Mouse (Mus musculus) bone marrow, adult 2 months (tissue): ENCODE data around the gene Inf2. TPM values are rescaled to one million over a fixed set of nuclear protein-coding genes. Genes with fewer than 3 reads are reported as not detected.

ENCODE experiments used
- H3K27ac ChIP-seq: fragments of 200-500 bp; 2 replicates; pipeline ENCODE4 v1.5.1; 2012; ENCODE audit warnings: low read depth, mild to moderate bottlenecking, control low read depth, inconsistent platforms, low read length; ENCODE audit not compliant: control insufficient read depth, poor library complexity, insufficient read depth
- H3K4me1 ChIP-seq: fragments of 200-500 bp; 2 replicates; pipeline ENCODE4 v1.6.1; 2011; ENCODE audit warnings: low read length; ENCODE audit not compliant: control insufficient read depth, insufficient read depth
- H3K4me3 ChIP-seq: fragments of 200-500 bp; replicated peaks from 2 replicates; pipeline ENCODE3; 2011; ENCODE audit warnings: mild to moderate bottlenecking, low read depth, low read length, control low read depth; ENCODE audit not compliant: control insufficient read depth
- CTCF ChIP-seq: fragments of 200-500 bp; IDR thresholded peaks from 2 replicates; pipeline ENCODE4 v1.5.1; 2011; ENCODE audit warnings: low read length, control low read depth; ENCODE audit not compliant: control insufficient read depth, insufficient read depth
- POLR2A ChIP-seq: fragments of 200-500 bp; IDR thresholded peaks from 2 replicates; pipeline ENCODE4 v1.6.1; 2011; ENCODE audit warnings: low read depth, mild to moderate bottlenecking, control low read depth, low read length, borderline replicate concordance; ENCODE audit not compliant: control insufficient read depth
- WGBS: fragments of 180-500 bp; shearing (Covaris S2); methylation state at CpG from one replicate; pipeline ENCODE4 v1.1.7; 2018; 5-methylcytosine and 5-hydroxymethylcytosine counted together
- polyA plus RNA-seq: library from polyadenylated mRNA; stranded (reverse); fragments of >200 nt; gene quantifications from 2 replicates; pipeline ENCODE4 v1.2.4, GENCODE M21; 2011; ENCODE audit warnings: low replicate concordance; ENCODE audit not compliant: missing spikeins, insufficient read depth, insufficient read length

Inf2 gene
- polyA plus RNA-seq, 1 experiment = 82.8 TPM

- Histone ChIP-seq H3K4me3 (peak overlapping the region; percentile 89), H3K27ac (peak overlapping the region; percentile 86), H3K4me1 (peaks cover 4% of the 10 kb centered on the region)
- TF ChIP-seq CTCF = no peak
- TF ChIP-seq POLR2A = peak; percentile 85; the same call in 1 of the 2 replicates
- under 1% methylated on average over 75 of the region's 75 CpGs for WGBS
Measured at GRCm38 (mm10) chr12:112644855-112645506, 56.4 kb downstream of the Inf2 start.

- WGBS = 50% methylated on average over 6 of the region's 6 CpGs
- peaks cover 4% of the 10 kb centered on the region for H3K4me1 ChIP-seq
- no peak overlapping the region for H3K4me3 ChIP-seq
- no peak for TF ChIP-seq CTCF
- TF ChIP-seq POLR2A = no peak
- H3K27ac ChIP-seq = no peak overlapping the region
Measured at GRCm38 (mm10) chr12:112646139-112646538, 57.6 kb downstream of the Inf2 start.

- WGBS = 55% methylated on average over 5 of the region's 5 CpGs
- TF ChIP-seq POLR2A = no peak
- no peak for TF ChIP-seq CTCF
- H3K27ac ChIP-seq = peak overlapping the region; percentile 24; the same call in 1 of the 2 replicates
- peaks cover 4% of the 10 kb centered on the region for H3K4me1 ChIP-seq
- H3K4me3 ChIP-seq = no peak overlapping the region
Measured at GRCm38 (mm10) chr12:112648081-112648480, 59.5 kb downstream of the Inf2 start.

- Histone ChIP-seq H3K4me1 (peaks cover 4% of the 10 kb centered on the region), H3K4me3 (no peak overlapping the region), H3K27ac (no peak overlapping the region)
- 68% methylated on average over 5 of the region's 5 CpGs for WGBS
- TF ChIP-seq CTCF = no peak
- TF ChIP-seq POLR2A = no peak
Measured at GRCm38 (mm10) chr12:112651778-112652439, 63.3 kb downstream of the Inf2 start.

- Histone ChIP-seq H3K4me3 (no peak overlapping the region), H3K27ac (no peak overlapping the region), H3K4me1 (no peaks in the 10 kb centered on the region; the same call in 1 of the 2 replicates)
- no peak for TF ChIP-seq POLR2A
- TF ChIP-seq CTCF = peak; percentile 90
- 60% methylated on average over 7 of the region's 7 CpGs for WGBS
Measured at GRCm38 (mm10) chr12:112653157-112653824, 64.7 kb downstream of the Inf2 start.

GRCm38 (mm10) chr12:112654076-112654475 lies 65.5 kb downstream of the Inf2 start:
- H3K4me3 ChIP-seq = no peak overlapping the region
- TF ChIP-seq CTCF (no peak), POLR2A (no peak)
- 92% methylated on average over 5 of the region's 5 CpGs for WGBS

GRCm38 (mm10) chr12:112658619-112659018 lies 70.0 kb downstream of the Inf2 start:
- no peak overlapping the region for H3K27ac ChIP-seq
- 87% methylated on average over 7 of the region's 7 CpGs for WGBS
- no peaks in the 10 kb centered on the region for H3K4me1 ChIP-seq
- no peak for TF ChIP-seq POLR2A
- no peak for TF ChIP-seq CTCF
- no peak overlapping the region for H3K4me3 ChIP-seq

More at GRCm38 (mm10) chr12:112654076-112654475, 65.5 kb downstream of the Inf2 start:
- no peak overlapping the region for H3K27ac ChIP-seq
- no peaks in the 10 kb centered on the region for H3K4me1 ChIP-seq

GRCm38 (mm10) chr12:112659109-112659508 lies 70.5 kb downstream of the Inf2 start:
- WGBS = 83% methylated on average over 6 of the region's 6 CpGs
- Histone ChIP-seq H3K4me1 (no peaks in the 10 kb centered on the region), H3K27ac (no peak overlapping the region), H3K4me3 (no peak overlapping the region)
- TF ChIP-seq POLR2A (no peak), CTCF (peak; percentile 54)
